Mouse (Mus musculus) liver, adult 2 months (tissue): ENCODE results near the gene Prl7a1. TPM values are rescaled to one million over a fixed set of nuclear protein-coding genes. Genes with fewer than 3 reads are reported as not detected.

Source experiments
- DNase-seq: peaks from one replicate; pipeline ENCODE4 v3.0.0-alpha.2; 2011; ENCODE audit warnings: low read depth, low spot score; ENCODE audit errors: extremely low read depth
- H3K27ac ChIP-seq: fragments of 200-500 bp; replicated peaks from 2 replicates; pipeline ENCODE4 v1.5.1; 2012; ENCODE audit warnings: low read depth, mild to moderate bottlenecking, control low read depth, inconsistent platforms, low read length; ENCODE audit not compliant: insufficient read depth
- H3K27me3 ChIP-seq: fragments of 200-500 bp; 2 replicates; pipeline ENCODE4 v1.6.1; 2012; ENCODE audit warnings: mild to moderate bottlenecking, moderate library complexity, low read length, inconsistent platforms; ENCODE audit not compliant: control insufficient read depth, insufficient read depth
- H3K36me3 ChIP-seq: fragments of 200-500 bp; 2 replicates; pipeline ENCODE4 v1.6.1; 2012; ENCODE audit warnings: low read length, inconsistent platforms; ENCODE audit not compliant: control insufficient read depth, insufficient read depth
- H3K4me1 ChIP-seq: fragments of 200-500 bp; 2 replicates; pipeline ENCODE4 v1.6.1; 2011; ENCODE audit warnings: low read length; ENCODE audit not compliant: control insufficient read depth, insufficient read depth
- H3K4me3 ChIP-seq: fragments of 200-500 bp; 2 replicates; pipeline ENCODE4 v1.5.1; 2011; ENCODE audit warnings: low read depth, mild to moderate bottlenecking, control low read depth, low read length, moderate library complexity; ENCODE audit not compliant: insufficient read depth
- H3K79me2 ChIP-seq: fragments of 200-500 bp; 2 replicates; pipeline ENCODE4 v1.6.1; 2012; ENCODE audit warnings: inconsistent platforms, mild to moderate bottlenecking, low read length, moderate library complexity; ENCODE audit not compliant: control insufficient read depth, insufficient read depth
- H3K9ac ChIP-seq: fragments of 200-500 bp; 2 replicates; pipeline ENCODE4 v1.6.1; 2012; ENCODE audit warnings: low read depth, mild to moderate bottlenecking, control low read depth, inconsistent platforms, low read length
- CTCF ChIP-seq: fragments of 200-500 bp; IDR thresholded peaks from 2 replicates; pipeline ENCODE4 v1.5.1; 2011; ENCODE audit warnings: low read depth, low read length, control low read depth
- POLR2A ChIP-seq: fragments of 200-500 bp; IDR thresholded peaks from 2 replicates; pipeline ENCODE4 v1.6.1; 2011; ENCODE audit warnings: low read length, control low read depth; ENCODE audit not compliant: insufficient read depth; ENCODE audit errors: extremely low read depth
- WGBS: fragments of 180-500 bp; shearing (Covaris S2); methylation state at CpG from one replicate; pipeline ENCODE4 v1.1.7; 2018; 5-methylcytosine and 5-hydroxymethylcytosine counted together
- polyA plus RNA-seq: library from polyadenylated mRNA; depleted of rRNA; stranded (reverse); fragments of >200 nt; gene quantifications from 2 replicates; pipeline ENCODE4 v1.2.3, GENCODE M21; 2012; rRNA removed
- total RNA-seq: library from RNA; depleted of rRNA; stranded (reverse); fragments of >200 nt; gene quantifications from 2 replicates; pipeline ENCODE4 v1.2.3, GENCODE M21; 2014; rRNA removed

The Prl7a1 gene
- total RNA-seq (not detected in 2 replicates), polyA plus RNA-seq (not detected in 2 replicates)

- Histone ChIP-seq H3K27ac (no peak within 1 kb of the TSS), H3K36me3 (no peaks in the 10 kb centered on the region), H3K4me3 (no peak within 1 kb of the TSS), H3K27me3 (no peaks in the 10 kb centered on the region), H3K79me2 (no peaks in the 10 kb centered on the region), H3K4me1 (no peaks in the 10 kb centered on the region), H3K9ac (no peak within 1 kb of the TSS)
- no peak for TF ChIP-seq POLR2A
- TF ChIP-seq CTCF, result no peak
- DNase-seq, result no peak
- WGBS, result 95% methylated on average over 3 of the region's 3 CpGs
Observed at GRCm38 (mm10) chr13:27642393-27642792, at the start of gene Prl7a1. Gene Prl7a1 (minus strand): TSS chr13:27642493.

GRCm38 (mm10) chr13:27667936-27668335, 25.6 kb upstream of the Prl7a1 start, which contains the start of gene Prl7a2:
Gene Prl7a2 (minus strand): TSS chr13:27668036.
- no peaks in the 10 kb centered on the region for H3K36me3 ChIP-seq
- no peak within 1 kb of the TSS for H3K27ac ChIP-seq
- no peaks in the 10 kb centered on the region for H3K27me3 ChIP-seq
- H3K4me3 ChIP-seq, result no peak within 1 kb of the TSS
- 71% methylated on average over 4 of the region's 4 CpGs for WGBS
- no peak for DNase-seq
- H3K4me1 ChIP-seq, result no peaks in the 10 kb centered on the region
- H3K79me2 ChIP-seq, result no peaks in the 10 kb centered on the region
- H3K9ac ChIP-seq, result no peak within 1 kb of the TSS
- TF ChIP-seq POLR2A (no peak), CTCF (no peak)

GRCm38 (mm10) chr13:27660747-27661146, 18.5 kb upstream of the Prl7a1 start:
- Histone ChIP-seq H3K79me2 (no peaks in the 10 kb centered on the region), H3K4me1 (no peaks in the 10 kb centered on the region), H3K4me3 (no peak overlapping the region), H3K36me3 (no peaks in the 10 kb centered on the region), H3K27me3 (no peaks in the 10 kb centered on the region), H3K27ac (no peak overlapping the region), H3K9ac (no peak overlapping the region)
- no peak for DNase-seq
- WGBS, result 62% methylated on average over 2 of the region's 2 CpGs
- no peak for TF ChIP-seq CTCF
- TF ChIP-seq POLR2A, result no peak

GRCm38 (mm10) chr13:27610482-27610881, 31.8 kb downstream of the Prl7a1 start, which contains the start of gene Prl7b1:
Gene Prl7b1 (minus strand): TSS chr13:27610582.
- Histone ChIP-seq H3K27ac (no peak within 1 kb of the TSS), H3K79me2 (no peaks in the 10 kb centered on the region), H3K9ac (no peak within 1 kb of the TSS), H3K4me3 (no peak within 1 kb of the TSS), H3K36me3 (no peaks in the 10 kb centered on the region), H3K27me3 (no peaks in the 10 kb centered on the region), H3K4me1 (no peaks in the 10 kb centered on the region)
- WGBS, result 63% methylated on average over 4 of the region's 4 CpGs
- no peak for DNase-seq
- TF ChIP-seq CTCF (no peak), POLR2A (no peak)

Other genes with a start within 250 kb of the Prl7a1 start
- not detected in 2 replicates for gene Prl8a6, start 203.8 kb downstream of the Prl7a1 start, total RNA-seq
- gene Prl8a6, start 203.8 kb downstream of the Prl7a1 start, polyA plus RNA-seq, result not detected in 2 replicates
- gene Prl8a8, start 129.3 kb downstream of the Prl7a1 start, total RNA-seq, result not detected in 2 replicates
- not detected in 2 replicates for gene Prl8a8, start 129.3 kb downstream of the Prl7a1 start, polyA plus RNA-seq
- gene Prl8a9, start 77.9 kb downstream of the Prl7a1 start, total RNA-seq, result not detected in 2 replicates
- not detected in 2 replicates for gene Prl8a9, start 77.9 kb downstream of the Prl7a1 start, polyA plus RNA-seq
- gene Prl8a1, start 60.3 kb downstream of the Prl7a1 start, total RNA-seq, result not detected in 2 replicates
- not detected in 2 replicates for gene Prl8a1, start 60.3 kb downstream of the Prl7a1 start, polyA plus RNA-seq
- not detected in 2 replicates for gene Prl7b1, start 31.9 kb downstream of the Prl7a1 start, total RNA-seq
- not detected in 2 replicates for gene Prl7b1, start 31.9 kb downstream of the Prl7a1 start, polyA plus RNA-seq
- not detected in 2 replicates for gene Prl7a2, start 25.5 kb upstream of the Prl7a1 start, total RNA-seq
- not detected in 2 replicates for gene Prl7a2, start 25.5 kb upstream of the Prl7a1 start, polyA plus RNA-seq
- gene Prl7d1, start 74.2 kb upstream of the Prl7a1 start, total RNA-seq, result not detected in 2 replicates
- gene Prl7d1, start 74.2 kb upstream of the Prl7a1 start, polyA plus RNA-seq, result not detected in 2 replicates
- gene Prl7c1, start 138.3 kb upstream of the Prl7a1 start, total RNA-seq, result not detected in 2 replicates
- gene Prl7c1, start 138.3 kb upstream of the Prl7a1 start, polyA plus RNA-seq, result not detected in 2 replicates
- not detected in 2 replicates for gene Prl2a1, start 159.2 kb upstream of the Prl7a1 start, total RNA-seq
- gene Prl2a1, start 159.2 kb upstream of the Prl7a1 start, polyA plus RNA-seq, result not detected in 2 replicates
- not detected in 2 replicates for gene Prl2c1, start 206.8 kb upstream of the Prl7a1 start, total RNA-seq
- gene Prl2c1, start 206.8 kb upstream of the Prl7a1 start, polyA plus RNA-seq, result not detected in 2 replicates